Mouse (Mus musculus) forebrain, embryonic 14.5 days (tissue): ENCODE data around the gene Gm11992. TPM values are rescaled to one million over a fixed set of nuclear protein-coding genes. Genes with fewer than 3 reads are reported as not detected.

Experiments
- ATAC-seq: fragments of 200-750 bp; cut with Nextera tagmentation; 2 replicates; pipeline ENCODE4 v1.8.0; 2017; ENCODE audit warnings: mild to moderate bottlenecking, moderate library complexity
- DNase-seq: peaks from one replicate; pipeline ENCODE4 v3.0.0-alpha.2; 2015; ENCODE audit warnings: low spot score
- H3K27ac ChIP-seq: fragments of 300-500 bp; sonication (generic); 2 replicates; pipeline ENCODE4 v1.5.1; 2014; ENCODE audit warnings: low read depth, mild to moderate bottlenecking, control low read depth, low read length, moderate library complexity
- H3K27me3 ChIP-seq: fragments of 300-500 bp; sonication (generic); replicated peaks from 2 replicates; pipeline ENCODE4 v1.6.1; 2014; ENCODE audit warnings: low read length, control low read depth, mixed read lengths; ENCODE audit not compliant: control insufficient read depth, insufficient read depth
- H3K36me3 ChIP-seq: fragments of 300-500 bp; sonication (generic); 2 replicates; pipeline ENCODE4 v1.6.1; 2014; ENCODE audit warnings: low read length, control low read depth; ENCODE audit not compliant: control insufficient read depth, insufficient read depth
- H3K4me1 ChIP-seq: fragments of 300-500 bp; sonication (generic); 2 replicates; pipeline ENCODE4 v1.6.1; 2014; ENCODE audit warnings: antibody characterized with exemption, low read length, control low read depth; ENCODE audit not compliant: control insufficient read depth, insufficient read depth
- H3K4me2 ChIP-seq: fragments of 300-500 bp; sonication (generic); 2 replicates; pipeline ENCODE4 v1.6.1; 2014; ENCODE audit warnings: mild to moderate bottlenecking, control low read depth, low read length
- H3K4me3 ChIP-seq: fragments of 300-500 bp; sonication (generic); 2 replicates; pipeline ENCODE4 v1.5.1; 2014; ENCODE audit warnings: low read depth, low read length, control low read depth
- H3K9ac ChIP-seq: fragments of 300-500 bp; sonication (generic); 2 replicates; pipeline ENCODE4 v1.6.1; 2014; ENCODE audit warnings: mild to moderate bottlenecking, low read length, control low read depth, moderate library complexity
- H3K9me3 ChIP-seq: fragments of 300-500 bp; sonication (generic); replicated peaks from 2 replicates; pipeline ENCODE4 v1.6.1; 2016; ENCODE audit warnings: low read length, control low read depth, mixed read lengths; ENCODE audit not compliant: control insufficient read depth
- WGBS: fragments of 180-500 bp; shearing (Covaris S2); extraction: QIAGEN DNeasy Blood & Tissue Kit; methylation state at CpG from one replicate; pipeline ENCODE4 v1.1.7; 2014; 5-methylcytosine and 5-hydroxymethylcytosine counted together
- polyA plus RNA-seq: library from polyadenylated mRNA; unstranded; fragments of >200 nt; fragmentation: Nextera tagmentation; extraction: Ambion mirVana; gene quantifications from 2 replicates; pipeline ENCODE4 v1.2.1, GENCODE M21; 2014

Gene Gm11992
- polyA plus RNA-seq, 1 experiment from 2014 or later: 1.2 TPM

GRCm38 (mm10) chr11:9024782-9025181 is 23.6 kb upstream of the Gm11992 start:
- no peaks in the 10 kb centered on the region for H3K9me3 ChIP-seq
- H3K27ac ChIP-seq: no peak overlapping the region
- H3K27me3 ChIP-seq: no peaks in the 10 kb centered on the region
- H3K4me3 ChIP-seq: no peak overlapping the region
- no peaks in the 10 kb centered on the region for H3K36me3 ChIP-seq
- H3K4me2 ChIP-seq: no peak overlapping the region
- H3K9ac ChIP-seq: no peak overlapping the region
- 80% methylated on average over 7 of the region's 7 CpGs for WGBS
- ATAC-seq (no peak), DNase-seq (no peak)
- no peaks in the 10 kb centered on the region for H3K4me1 ChIP-seq

GRCm38 (mm10) chr11:9025211-9025610 is 23.2 kb upstream of the Gm11992 start:
- DNase-seq (no peak), ATAC-seq (no peak)
- WGBS: 71% methylated on average over 3 of the region's 3 CpGs
- Histone ChIP-seq H3K27ac (no peak overlapping the region), H3K9ac (no peak overlapping the region), H3K4me3 (no peak overlapping the region), H3K4me2 (no peak overlapping the region), H3K9me3 (no peaks in the 10 kb centered on the region), H3K4me1 (no peaks in the 10 kb centered on the region), H3K27me3 (no peaks in the 10 kb centered on the region), H3K36me3 (no peaks in the 10 kb centered on the region)

- ATAC-seq (no peak), DNase-seq (no peak)
- Histone ChIP-seq H3K9ac (no peak overlapping the region), H3K4me1 (no peaks in the 10 kb centered on the region), H3K36me3 (no peaks in the 10 kb centered on the region), H3K27me3 (no peaks in the 10 kb centered on the region), H3K4me2 (no peak overlapping the region), H3K9me3 (no peaks in the 10 kb centered on the region), H3K27ac (no peak overlapping the region), H3K4me3 (no peak overlapping the region)
- WGBS: 85% methylated on average over 2 of the region's 2 CpGs
Measured at GRCm38 (mm10) chr11:9031530-9031929, 16.9 kb upstream of the Gm11992 start.

DNA sequence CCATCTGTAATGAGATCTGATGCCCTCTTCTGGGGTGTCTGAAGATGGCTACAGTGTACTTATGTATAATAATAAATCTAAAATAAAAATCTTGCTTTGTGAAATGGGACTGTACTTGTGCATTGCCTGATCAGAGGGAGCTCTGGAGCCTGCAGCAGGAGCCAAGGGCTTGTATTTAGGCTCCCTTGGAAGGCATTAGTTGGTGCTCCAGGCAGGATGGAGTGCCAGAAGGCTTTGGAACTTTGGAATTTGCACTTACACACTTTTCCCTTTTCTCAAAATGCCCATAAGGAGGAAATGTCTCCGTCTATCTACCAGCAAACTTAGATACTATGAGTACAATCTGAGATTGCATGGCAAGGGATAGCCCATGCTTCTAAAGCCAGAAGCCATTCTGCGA is 1.8 kb upstream of the Gm11992 start:
- H3K9me3 ChIP-seq: no peaks in the 10 kb centered on the region
- H3K4me2 ChIP-seq: no peak overlapping the region
- H3K27me3 ChIP-seq: peaks cover 6% of the 10 kb centered on the region; the same call in 1 of the 2 replicates
- no peak overlapping the region for H3K4me3 ChIP-seq
- no peak for DNase-seq
- ATAC-seq: no peak
- H3K4me1 ChIP-seq: no peaks in the 10 kb centered on the region; the same call in 1 of the 2 replicates
- H3K27ac ChIP-seq: no peak overlapping the region
- WGBS: 85% methylated on average over 2 of the region's 2 CpGs
- no peak overlapping the region for H3K9ac ChIP-seq
- H3K36me3 ChIP-seq: no peaks in the 10 kb centered on the region

DNA sequence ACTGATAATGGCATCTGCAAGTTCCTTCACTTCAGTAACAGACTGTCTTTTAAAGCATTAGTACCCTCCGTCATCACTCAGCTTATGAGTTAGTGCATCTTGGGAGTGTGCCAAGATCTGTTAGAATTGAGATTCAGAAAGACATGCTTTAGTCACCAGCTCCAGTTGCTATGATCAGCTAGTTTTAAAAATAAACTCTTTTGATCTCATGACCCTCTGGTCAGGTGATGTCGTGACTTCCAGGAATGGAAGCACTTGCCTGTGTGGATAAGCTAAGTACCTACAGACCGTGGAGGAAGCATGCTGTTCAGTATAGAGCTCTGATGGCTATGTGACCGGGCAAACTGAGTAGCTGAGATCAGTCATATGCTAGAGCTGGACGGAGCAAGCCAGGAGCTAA is 1.4 kb upstream of the Gm11992 start:
- DNase-seq: peak; percentile 4
- Histone ChIP-seq H3K4me1 (no peaks in the 10 kb centered on the region; the same call in 1 of the 2 replicates), H3K27me3 (peaks cover 6% of the 10 kb centered on the region; the same call in 1 of the 2 replicates), H3K9ac (no peak overlapping the region), H3K27ac (no peak overlapping the region), H3K9me3 (no peaks in the 10 kb centered on the region), H3K4me3 (no peak overlapping the region), H3K36me3 (no peaks in the 10 kb centered on the region), H3K4me2 (no peak overlapping the region)
- ATAC-seq: no peak
- 83% methylated on average over 5 of the region's 5 CpGs for WGBS

DNA sequence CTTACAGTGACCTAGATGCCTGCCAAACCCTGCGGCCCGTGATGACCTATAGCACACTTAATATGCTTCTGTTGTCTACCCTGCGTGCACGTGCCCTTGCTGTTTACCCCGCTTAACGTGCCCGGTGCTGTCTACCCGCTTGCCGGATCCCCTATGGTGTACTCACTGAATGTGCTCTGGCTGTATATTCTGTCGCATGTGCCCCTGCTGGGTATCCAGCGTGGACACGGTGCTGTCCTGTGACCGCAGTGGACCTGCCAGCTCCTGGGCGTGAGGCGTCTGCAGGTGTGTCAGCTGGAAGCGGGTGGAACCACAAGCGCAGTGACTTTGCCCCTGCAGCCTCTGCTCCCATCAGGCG is 288 bp downstream of the Gm11992 start, which contains the start of gene Sun3:
Gene Sun3, minus strand, starts transcription at position 289 of the 358 bp plus-strand sequence.
- WGBS: 2% methylated on average over 18 of the region's 18 CpGs

GRCm38 (mm10) chr11:9050241-9050640 is 1.8 kb downstream of the Gm11992 start:
- DNase-seq: no peak
- no peak overlapping the region for H3K27ac ChIP-seq
- WGBS: 71% methylated on average over 4 of the region's 4 CpGs
- no peaks in the 10 kb centered on the region; the same call in 1 of the 2 replicates for H3K4me1 ChIP-seq
- no peaks in the 10 kb centered on the region for H3K36me3 ChIP-seq
- no peak overlapping the region for H3K9ac ChIP-seq
- no peaks in the 10 kb centered on the region for H3K9me3 ChIP-seq
- peaks cover 6% of the 10 kb centered on the region; the same call in 1 of the 2 replicates for H3K27me3 ChIP-seq
- no peak overlapping the region for H3K4me2 ChIP-seq
- no peak overlapping the region for H3K4me3 ChIP-seq
- ATAC-seq: no peak

More for the DNA sequence above, 288 bp downstream of the Gm11992 start, which contains the start of gene Sun3:
- Histone ChIP-seq H3K36me3 (no peaks in the 10 kb centered on the region), H3K27me3 (peaks cover 6% of the 10 kb centered on the region; the same call in 1 of the 2 replicates), H3K9me3 (no peaks in the 10 kb centered on the region), H3K27ac (no peak within 1 kb of the TSS), H3K4me3 (peak within 1 kb of the TSS; percentile 36), H3K4me1 (no peaks in the 10 kb centered on the region; the same call in 1 of the 2 replicates), H3K4me2 (peak within 1 kb of the TSS; percentile 77), H3K9ac (peak within 1 kb of the TSS; percentile 23; the same call in 1 of the 2 replicates)
- DNase-seq (no peak), ATAC-seq (peak; percentile 69)

GRCm38 (mm10) chr11:9051895-9052294 is 3.5 kb downstream of the Gm11992 start:
- Histone ChIP-seq H3K36me3 (no peaks in the 10 kb centered on the region), H3K27ac (no peak overlapping the region), H3K4me3 (no peak overlapping the region), H3K9ac (no peak overlapping the region), H3K4me1 (no peaks in the 10 kb centered on the region; the same call in 1 of the 2 replicates), H3K4me2 (no peak overlapping the region), H3K9me3 (no peaks in the 10 kb centered on the region), H3K27me3 (peaks cover 6% of the 10 kb centered on the region; the same call in 1 of the 2 replicates)
- no peak for ATAC-seq
- no peak for DNase-seq
- 79% methylated on average over 2 of the region's 2 CpGs for WGBS

GRCm38 (mm10) chr11:9056937-9057336 is 8.5 kb downstream of the Gm11992 start:
- ATAC-seq: no peak
- H3K36me3 ChIP-seq: no peaks in the 10 kb centered on the region
- no peak for DNase-seq
- H3K27me3 ChIP-seq: no peaks in the 10 kb centered on the region
- H3K4me2 ChIP-seq: no peak overlapping the region
- WGBS: 82% methylated on average over 2 of the region's 2 CpGs
- no peak overlapping the region for H3K9ac ChIP-seq
- H3K27ac ChIP-seq: no peak overlapping the region
- H3K4me3 ChIP-seq: no peak overlapping the region
- H3K9me3 ChIP-seq: no peaks in the 10 kb centered on the region
- H3K4me1 ChIP-seq: no peaks in the 10 kb centered on the region
